Mouse (Mus musculus) neural tube, embryonic 12.5 days (tissue): ENCODE data around the gene Tgif2lx1. TPM values are rescaled to one million over a fixed set of nuclear protein-coding genes. Genes with fewer than 3 reads are reported as not detected.
"Not testable (repeated sequence)": the region's sequence is repeated elsewhere in the genome, so short reads cannot be mapped to it uniquely, and the experiment has no call there.

Source experiments
- ATAC-seq: fragments of 200-750 bp; cut with Nextera tagmentation; 2 replicates; pipeline ENCODE4 v1.8.0; 2017; ENCODE audit warnings: low read depth, mild to moderate bottlenecking, moderate TSS enrichment, moderate library complexity; ENCODE audit not compliant: low FRiP score
- H3K27ac ChIP-seq: fragments of 300-500 bp; sonication (generic); 2 replicates; pipeline ENCODE4 v1.5.1; 2016
- H3K27me3 ChIP-seq: fragments of 300-500 bp; sonication (generic); replicated peaks from 2 replicates; pipeline ENCODE4 v1.6.1; 2016; ENCODE audit warnings: mild to moderate bottlenecking
- H3K36me3 ChIP-seq: fragments of 300-500 bp; sonication (generic); 2 replicates; pipeline ENCODE4 v1.6.1; 2016; ENCODE audit warnings: mild to moderate bottlenecking
- H3K4me1 ChIP-seq: fragments of 300-500 bp; sonication (generic); 2 replicates; pipeline ENCODE4 v1.6.1; 2016
- H3K4me2 ChIP-seq: fragments of 300-500 bp; sonication (generic); replicated peaks from 2 replicates; pipeline ENCODE4 v1.6.1; 2016; ENCODE audit warnings: mild to moderate bottlenecking
- H3K4me3 ChIP-seq: fragments of 300-500 bp; sonication (generic); 2 replicates; pipeline ENCODE4 v1.5.1; 2016
- H3K9ac ChIP-seq: fragments of 300-500 bp; sonication (generic); 2 replicates; pipeline ENCODE4 v1.6.1; 2016; ENCODE audit warnings: mild to moderate bottlenecking
- H3K9me3 ChIP-seq: fragments of 300-500 bp; sonication (generic); 2 replicates; pipeline ENCODE4 v1.6.1; 2016; ENCODE audit warnings: mild to moderate bottlenecking
- WGBS: fragments of 180-500 bp; shearing (Covaris S2); methylation state at CpG from one replicate; pipeline ENCODE4 v1.1.7; 2016; 5-methylcytosine and 5-hydroxymethylcytosine counted together
- polyA plus RNA-seq: library from polyadenylated mRNA; unstranded; fragments of >200 nt; fragmentation: Nextera tagmentation; extraction: Ambion mirVana; gene quantifications from 2 replicates; pipeline ENCODE4 v1.2.1, GENCODE M21; 2016

Gene Tgif2lx1
- not detected in 2 replicates for polyA plus RNA-seq

DNA sequence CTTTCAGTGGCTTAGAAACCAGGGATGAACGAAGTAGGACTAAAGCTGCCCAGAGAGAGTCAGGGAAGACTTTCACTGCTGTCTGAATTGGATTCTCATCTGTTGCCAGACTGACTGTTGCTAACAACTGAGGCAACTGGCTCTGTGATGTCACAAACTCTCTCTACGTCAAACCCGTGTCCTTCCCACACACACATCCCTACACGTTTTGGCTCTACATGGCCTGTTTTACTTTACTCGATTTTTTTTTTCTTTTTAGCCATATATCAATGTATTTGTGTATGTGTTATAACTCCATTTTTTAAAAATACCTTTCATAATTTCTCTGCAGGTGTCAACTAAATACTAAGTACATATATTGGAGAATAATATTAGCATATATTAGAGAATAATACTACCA lies at the start of gene Tgif2lx1:
Gene Tgif2lx1, minus strand, starts transcription at position 101 of the 400 bp plus-strand sequence.
- H3K27ac ChIP-seq, H3K36me3 ChIP-seq, H3K4me1 ChIP-seq, H3K4me3 ChIP-seq, H3K9me3 ChIP-seq, H3K27me3 ChIP-seq, ATAC-seq, H3K4me2 ChIP-seq, H3K9ac ChIP-seq: not testable (repeated sequence)
- WGBS = no CpG with 5 or more reads among the region's 5 CpGs

Other genes starting within 250 kb of the Tgif2lx1 start
- gene Tgif2lx2, start 53.5 kb downstream of the Tgif2lx1 start, polyA plus RNA-seq = not detected in 2 replicates